Mouse (Mus musculus) lung, postnatal 10 days (tissue): Measurements from ENCODE around the gene Kansl1.
A peak's percentile ranks its signal among the peaks of the same experiment; 100 is the strongest.

Experiments
- DNase-seq: peaks from one replicate; pipeline ENCODE4 v3.0.0; 2021

The Kansl1 gene

DNA sequence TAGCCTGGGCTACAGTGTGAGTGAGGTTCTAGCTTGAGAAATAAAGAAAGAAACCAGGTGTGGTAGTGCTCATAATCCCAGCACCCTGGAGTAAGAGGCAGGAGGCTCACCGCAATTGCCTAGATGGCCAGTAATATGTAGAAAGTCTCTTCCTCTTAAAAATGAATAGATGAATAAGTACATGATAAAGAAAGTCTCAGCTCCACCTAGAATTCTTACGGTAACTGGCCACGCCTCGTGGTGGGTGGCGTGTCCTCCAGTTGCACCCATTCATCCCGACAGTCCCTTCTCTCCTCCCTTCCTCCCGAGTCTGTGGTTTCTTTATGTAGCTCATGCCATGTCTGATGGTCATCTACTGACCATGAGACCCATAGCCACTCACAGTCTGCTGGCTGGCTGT lies 162.9 kb downstream of the Kansl1 start:
- DNase-seq, result no peak

DNA sequence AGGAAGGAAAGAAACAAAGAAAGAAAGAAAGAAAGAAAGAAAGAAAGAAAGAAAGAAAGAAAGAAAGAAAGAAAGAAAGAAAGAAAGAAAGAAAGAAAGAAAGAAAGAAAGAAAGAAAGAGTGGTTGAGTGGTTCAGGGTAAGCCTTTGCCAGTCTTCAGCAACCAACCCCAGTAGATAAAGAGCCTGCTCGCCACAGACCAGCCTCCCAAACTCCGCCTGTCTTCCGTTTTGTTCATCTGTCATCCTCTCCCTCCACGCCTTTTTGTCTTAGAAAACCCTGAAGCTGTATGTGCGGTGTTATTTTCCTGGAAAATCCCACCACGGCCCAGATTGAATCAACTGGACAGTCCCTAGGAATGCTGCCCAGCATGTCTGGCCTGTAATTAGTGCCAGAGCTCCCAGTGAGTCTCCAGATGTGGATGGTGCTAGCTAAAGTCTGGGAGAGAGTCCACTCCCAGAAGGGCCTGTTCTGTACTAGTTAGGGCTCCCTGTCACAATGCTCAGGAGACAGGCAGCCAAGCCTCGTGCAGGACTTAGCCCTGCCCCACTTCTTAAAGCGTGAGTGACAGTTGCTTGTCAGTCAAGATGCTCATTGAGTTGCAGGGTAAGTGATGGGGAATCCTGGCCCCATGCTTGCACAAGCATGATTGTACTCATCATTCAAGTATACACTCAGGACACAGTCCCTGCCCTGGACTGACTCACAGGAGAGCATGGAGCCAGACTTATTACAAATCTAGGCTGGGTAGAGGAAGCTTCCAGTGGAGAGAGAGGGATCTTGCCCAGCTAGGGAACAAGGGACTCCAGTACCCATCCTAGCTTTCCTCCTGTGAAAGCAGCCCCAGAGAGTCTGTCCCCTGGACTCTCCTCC lies 165.3 kb downstream of the Kansl1 start:
- DNase-seq, result no peak

DNA sequence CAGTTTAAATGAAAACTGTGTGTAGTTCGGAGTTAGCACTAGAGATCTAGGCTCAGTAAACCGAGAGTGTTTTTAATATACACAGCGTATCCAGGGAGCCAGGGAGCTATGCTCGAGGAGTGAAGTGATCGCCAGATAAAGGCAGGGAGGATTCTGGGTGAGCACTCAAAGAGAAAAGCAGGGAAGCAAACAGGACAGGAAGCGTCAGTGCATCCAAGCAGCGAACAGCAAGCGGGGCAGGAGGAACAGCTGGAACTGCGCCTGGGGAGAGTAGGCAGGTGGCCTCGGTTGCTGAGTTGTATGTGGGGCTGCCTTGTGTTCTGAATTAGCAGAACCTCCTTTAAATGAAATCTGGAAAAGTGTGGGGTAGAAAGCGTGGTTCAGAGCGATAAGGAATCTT lies 166.0 kb downstream of the Kansl1 start:
- no peak for DNase-seq

- DNase-seq, result no peak
These were observed 171.0 kb downstream of the Kansl1 start for GRCm38 (mm10) chr11:104297671-104298070.

DNA sequence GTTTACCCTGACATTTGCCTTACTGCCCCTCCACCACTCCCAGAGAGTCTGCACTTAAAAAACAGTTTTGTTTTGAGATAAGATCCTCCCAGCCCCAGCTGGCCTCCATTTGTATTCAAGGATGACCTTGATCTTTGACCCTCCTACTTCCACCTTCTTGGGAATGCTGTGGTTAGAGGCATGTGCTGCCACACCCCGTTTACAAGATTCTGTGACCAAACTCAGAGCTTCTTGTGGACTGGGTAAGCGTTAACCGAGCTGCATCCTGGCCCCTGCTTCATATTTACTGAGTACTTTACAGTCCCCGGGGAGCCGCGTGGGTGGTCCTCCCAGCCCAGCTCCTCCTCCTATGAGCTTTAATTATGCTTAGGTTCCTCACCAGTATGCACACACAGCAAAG lies 173.0 kb downstream of the Kansl1 start:
- no peak for DNase-seq

DNA sequence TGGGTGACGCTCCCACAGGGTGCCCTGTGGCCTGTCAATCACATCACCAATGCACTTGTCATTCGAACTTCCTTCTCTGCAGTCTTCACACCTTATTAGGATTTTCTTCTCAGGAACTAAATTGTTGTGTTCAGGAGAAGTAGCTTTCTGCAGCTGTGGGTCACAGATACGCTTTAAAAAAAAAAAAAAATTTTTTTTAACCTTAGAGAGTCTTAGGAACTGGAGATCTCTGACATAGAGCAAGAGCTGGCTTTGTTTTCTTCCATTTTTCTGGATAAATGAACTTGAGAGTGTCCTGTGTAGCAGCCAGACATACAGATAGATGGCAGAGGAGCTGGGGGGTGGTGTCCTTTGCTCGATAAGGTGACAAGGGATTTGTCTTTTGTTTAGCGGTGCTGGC lies 173.5 kb downstream of the Kansl1 start:
- DNase-seq, result no peak

- no peak for DNase-seq
These were observed 175.4 kb downstream of the Kansl1 start for GRCm38 (mm10) chr11:104293241-104293640.

DNA sequence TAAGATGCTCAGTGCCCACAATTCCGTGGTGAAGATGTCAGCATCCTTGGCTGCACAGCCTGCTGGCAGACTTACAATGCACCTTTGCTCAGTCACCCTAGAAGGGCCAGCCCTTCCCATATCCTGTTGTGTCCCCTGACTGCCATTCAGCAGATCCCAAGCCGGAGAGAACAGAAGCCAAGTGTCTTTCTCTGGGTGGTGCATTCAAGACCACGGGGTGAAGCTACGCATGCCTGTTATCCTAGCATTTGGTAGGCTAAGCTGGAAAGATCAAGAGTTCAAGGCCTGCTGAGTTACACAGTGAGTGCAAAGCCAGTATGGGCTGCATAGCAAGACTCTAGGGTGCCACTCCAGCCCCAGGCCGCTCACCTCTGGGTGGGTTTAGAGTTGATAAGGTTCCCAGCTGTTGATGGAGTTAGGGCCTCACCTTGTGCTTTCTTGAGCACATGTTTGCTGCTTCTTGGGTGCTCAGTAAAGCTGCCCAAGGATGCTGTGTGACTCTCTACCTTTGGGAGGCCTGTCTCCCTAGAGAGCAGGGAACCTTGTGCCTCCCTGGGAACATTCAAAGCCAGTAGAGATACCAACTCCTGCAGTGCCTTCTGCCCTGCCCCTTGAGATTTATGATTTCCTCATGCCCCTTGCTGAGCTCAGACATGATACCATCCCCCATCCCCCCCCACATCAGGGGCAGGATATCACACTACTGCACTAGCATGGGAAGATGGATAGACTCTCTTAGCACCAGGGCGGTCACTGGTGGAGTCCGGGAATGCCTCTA lies 176.0 kb downstream of the Kansl1 start:
- no peak for DNase-seq

DNA sequence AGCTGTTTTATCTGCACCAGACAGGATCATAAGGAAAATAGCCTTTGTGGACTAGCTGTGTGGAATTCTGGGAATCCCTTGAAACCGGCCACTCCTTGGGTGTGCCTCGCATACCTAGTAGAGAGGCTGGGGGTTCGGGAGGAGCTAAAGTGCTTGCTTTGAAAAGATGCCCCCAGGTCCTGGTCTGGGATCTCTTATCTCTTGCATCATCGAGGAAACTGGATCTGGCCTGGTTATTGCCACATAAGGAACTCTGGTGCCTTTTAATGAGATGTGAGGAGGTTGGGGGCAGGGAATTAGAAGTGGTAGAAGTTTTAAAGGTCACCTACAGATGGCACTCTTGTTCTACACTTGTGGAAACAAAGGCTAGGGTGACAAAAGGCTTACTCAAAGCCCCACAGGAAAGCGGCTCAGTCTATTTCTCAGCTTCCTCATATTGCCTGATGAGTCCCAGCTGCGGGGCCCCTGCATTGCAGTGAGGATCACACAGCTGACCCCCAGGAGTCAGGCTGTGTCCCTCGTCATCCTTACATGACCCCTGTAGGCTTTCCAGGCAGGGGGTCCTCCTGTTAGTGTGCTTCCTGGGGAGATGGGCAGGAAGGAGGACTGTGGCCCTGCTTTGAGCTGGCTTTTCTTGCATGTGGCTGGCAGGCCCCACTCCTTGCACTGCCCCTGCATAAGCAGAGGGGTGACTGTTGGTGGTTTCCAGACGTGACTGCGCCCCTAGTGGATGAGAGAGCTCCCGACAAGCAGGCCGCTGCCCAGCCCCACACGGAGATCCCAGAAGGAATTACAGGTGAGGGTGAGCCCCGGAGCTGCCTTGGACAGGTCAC lies 179.2 kb downstream of the Kansl1 start:
- peak; percentile 73 for DNase-seq

DNA sequence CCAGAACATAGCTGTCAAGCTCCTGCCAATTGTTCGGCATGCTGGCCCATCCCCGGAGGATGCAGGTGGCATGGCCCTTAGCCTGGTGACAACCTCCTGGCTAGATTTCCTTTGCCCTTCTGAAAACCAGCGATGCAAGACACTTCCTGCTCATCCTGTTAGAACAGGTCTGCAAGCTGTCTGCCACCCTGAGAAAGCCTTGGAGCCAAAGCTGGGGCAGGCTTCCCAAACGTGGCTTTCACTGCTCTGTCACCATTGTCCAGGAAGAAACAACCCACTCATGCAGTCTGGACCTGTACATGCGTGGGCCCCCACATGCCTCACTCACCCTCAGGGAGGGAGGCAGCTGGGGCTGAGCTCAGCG lies 179.8 kb downstream of the Kansl1 start:
- no peak for DNase-seq

GRCm38 (mm10) chr11:104287113-104287512 lies 181.5 kb downstream of the Kansl1 start:
- DNase-seq, result no peak
